Mouse (Mus musculus) left cerebral cortex, adult 18-20 months (tissue): ENCODE measurements around the gene Gm26920. TPM values are rescaled to one million over a fixed set of nuclear protein-coding genes. Genes with fewer than 3 reads are reported as not detected.

ENCODE experiments used
- DNase-seq, 2 experiments: peaks; one replicate each; pipeline ENCODE4 v3.0.0; 2021 to 2022; ENCODE audit warnings: low spot score in 2 of 2, mixed read lengths in 1 of 2
- total RNA-seq, 2 experiments: library from RNA; stranded (reverse); gene quantifications; 2 replicates each; pipeline ENCODE4 v1.2.3; 2021

Gm26920 gene
- total RNA-seq, 2 experiments from 2014 or later = 1.5 TPM; not detected in 1

DNA sequence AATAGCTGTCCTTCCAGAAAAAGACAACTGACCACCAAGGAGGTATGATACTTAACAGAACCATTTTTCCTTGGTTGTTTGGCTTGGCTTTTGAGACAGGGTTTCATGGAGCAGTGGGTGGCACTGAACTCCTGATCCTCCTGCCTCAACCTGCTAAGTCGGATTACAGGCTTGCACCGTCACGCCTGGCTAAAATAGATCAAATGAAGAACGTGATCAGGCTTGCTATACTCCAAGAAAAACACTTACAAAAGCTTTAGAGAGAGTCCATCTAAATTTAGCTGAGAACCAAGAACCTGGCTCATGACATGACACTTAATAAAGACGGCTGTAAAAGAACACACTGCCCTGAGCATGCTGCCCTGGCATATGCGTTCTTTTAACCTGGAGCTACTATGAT, 29.9 kb downstream of the Gm26920 start:
- no peak for DNase-seq

DNA sequence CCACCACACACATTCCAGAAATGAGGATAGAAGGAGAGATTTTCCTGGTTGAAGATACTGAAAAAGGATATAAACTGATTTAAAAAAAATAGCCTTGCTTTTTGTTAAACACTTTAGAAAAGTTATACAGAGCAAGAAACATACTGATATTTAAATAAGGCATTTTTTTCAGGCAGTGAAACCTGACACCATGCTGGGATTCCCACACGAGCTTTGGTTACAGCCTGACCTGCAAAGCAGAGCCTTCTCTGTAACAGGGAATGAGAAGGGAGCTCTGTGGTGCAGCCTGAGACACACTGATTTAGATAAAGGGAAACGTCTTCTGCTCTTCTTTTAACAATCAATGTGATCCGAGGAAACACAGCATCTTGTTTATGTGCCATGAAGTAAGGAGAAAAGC, 36.6 kb downstream of the Gm26920 start:
- no peak for DNase-seq

DNA sequence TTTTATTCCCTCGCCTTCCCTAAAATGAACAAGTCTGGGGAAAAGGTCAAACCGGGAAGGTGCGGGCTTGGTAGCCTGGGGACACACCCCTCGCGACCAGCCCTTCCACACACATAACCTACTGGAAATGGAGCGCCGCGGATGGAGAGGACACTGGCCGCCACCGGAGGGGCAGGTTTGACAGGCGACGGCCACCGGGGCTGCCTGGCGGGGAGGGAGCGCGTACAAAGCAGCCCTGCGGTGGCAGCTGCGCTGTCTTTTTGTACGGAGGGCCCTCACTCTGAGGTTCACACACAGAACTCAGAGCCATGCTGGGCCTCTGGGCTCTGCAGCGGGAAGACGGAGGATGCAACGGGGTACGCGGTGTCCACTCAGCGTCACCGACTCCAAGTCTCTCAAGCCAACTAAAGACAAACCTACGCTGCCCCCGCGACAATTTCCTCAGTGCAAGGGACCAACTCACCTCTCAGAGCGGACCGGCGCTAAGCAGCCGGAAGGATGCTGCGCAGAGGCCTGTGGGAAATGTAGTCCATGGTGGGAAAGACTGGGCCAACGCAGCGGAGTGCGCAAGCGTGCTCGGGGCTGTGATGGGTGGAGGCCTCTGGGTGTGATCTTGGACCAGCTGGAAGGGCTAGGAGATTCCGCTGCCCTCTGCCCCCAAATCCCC, 39.2 kb downstream of the Gm26920 start, which contains the start of gene Zfp14:
Zfp14 (minus strand) TSS at position 499 of the 667 bp plus-strand sequence.
- DNase-seq = peak; percentile 95 to 97

DNA sequence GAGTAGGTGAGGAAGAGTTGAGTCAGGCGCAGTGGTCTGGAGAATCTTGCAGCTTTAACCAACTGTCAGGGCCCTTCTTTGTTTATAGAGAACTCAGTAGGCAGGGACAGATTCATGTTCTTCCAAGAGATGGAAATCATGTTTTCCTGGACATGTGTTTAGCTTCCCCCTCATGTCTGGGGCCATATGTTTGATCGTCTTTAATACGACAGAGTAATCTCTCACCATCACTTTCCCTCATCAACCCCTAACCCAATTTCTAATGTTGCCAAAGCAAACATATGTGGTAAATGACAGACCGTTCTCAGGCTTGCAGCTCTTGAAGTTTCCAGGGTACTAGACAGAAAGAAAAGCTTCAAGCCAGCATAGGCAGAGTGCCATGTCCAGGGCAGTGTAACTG, 42.1 kb downstream of the Gm26920 start:
- DNase-seq = no peak

DNA sequence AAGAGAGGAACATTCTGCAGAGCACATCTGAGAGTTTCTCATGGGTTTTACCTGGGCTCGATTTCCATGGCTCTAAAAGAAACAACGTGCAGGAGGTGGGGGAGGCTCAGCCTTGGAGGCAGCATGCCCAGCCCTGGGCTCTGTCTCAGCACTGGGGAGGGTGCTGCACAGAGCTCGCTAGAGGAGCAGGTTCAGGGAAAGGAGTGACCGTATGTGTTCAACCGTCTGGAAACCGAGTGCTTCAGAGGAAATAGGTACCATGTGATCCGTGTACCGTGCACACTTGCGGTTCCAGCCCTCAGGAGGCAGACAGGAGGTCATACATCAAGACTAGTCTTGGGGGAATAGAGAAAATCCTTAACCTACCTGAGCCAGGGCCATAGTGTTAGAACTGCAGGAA, 45.9 kb downstream of the Gm26920 start:
- no peak for DNase-seq

DNA sequence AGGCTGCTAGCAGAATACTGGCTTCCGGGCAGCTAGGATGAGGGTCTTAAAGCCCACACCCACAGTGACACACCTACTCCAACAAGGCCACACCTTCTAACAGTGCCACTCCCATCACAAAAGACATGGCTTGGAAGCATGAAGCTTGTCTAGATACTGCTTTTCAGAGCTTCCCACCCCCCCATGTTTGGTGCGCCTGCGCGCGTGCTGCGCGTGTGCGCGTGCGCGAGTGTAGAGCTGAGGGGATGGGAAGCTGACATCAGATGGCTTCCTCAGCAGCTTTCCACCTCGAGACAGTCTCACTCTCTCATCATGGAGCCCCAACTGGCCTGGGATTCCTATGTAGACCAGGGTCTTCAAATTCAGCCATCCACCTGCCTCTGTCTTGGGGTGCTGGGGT, 55.9 kb downstream of the Gm26920 start:
- no peak for DNase-seq

DNA sequence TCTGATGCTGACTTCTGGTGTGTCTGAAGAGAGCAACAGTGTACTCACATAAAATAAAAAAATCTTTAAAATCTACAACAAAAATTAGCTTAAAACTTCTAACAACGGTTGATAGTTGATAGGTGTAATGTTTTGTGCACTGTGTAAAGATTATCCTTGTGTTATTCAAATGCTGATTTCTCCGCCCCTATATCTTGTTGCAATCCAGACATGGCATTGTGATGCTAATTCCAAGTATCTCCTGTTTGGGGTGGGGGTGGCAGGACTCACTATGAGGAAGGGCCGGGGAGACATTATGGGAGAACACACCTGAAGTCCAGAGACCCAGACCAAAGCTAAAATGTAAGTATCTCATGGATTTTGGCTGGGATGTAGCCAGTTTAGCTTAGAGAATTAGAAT, 58.8 kb downstream of the Gm26920 start:
- no peak for DNase-seq

DNA sequence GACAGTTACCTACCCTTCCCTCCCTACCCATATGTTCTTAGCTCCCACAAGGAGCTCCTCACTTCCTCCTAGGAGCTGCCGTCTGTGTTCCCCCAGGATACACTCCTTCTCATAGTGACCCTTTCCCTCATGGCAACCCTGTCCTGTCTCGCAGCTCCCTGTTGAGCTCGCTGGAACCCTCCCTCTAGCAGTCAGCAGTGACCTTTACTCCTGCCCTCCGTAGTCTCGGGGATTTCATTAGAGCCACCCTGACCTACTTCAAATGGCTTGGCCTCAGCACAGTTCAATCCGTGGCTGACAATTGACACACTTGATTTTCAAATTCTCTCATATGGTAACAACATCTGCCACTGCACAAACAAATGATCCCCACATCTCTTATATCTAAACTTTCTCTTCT, 59.5 kb downstream of the Gm26920 start:
- no peak for DNase-seq

DNA sequence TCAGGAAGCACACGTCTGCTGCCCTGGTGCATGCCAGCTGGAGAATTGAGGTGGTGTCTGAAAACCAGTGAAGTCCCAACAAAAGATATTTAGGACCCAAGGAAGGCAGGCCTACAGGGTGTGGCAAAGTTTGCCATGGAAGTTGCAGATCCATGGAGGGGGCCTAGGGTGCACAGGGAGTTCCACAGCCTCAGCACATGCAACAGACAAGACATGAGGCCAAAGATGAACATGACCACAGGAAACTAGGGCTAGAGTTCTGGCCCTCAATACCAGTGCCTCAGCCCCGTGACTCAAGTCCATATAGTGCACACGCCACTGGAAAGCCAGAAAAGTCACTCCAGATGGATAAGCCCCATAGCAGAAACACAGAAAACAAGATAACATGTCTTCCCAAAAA, 61.6 kb downstream of the Gm26920 start:
- no peak for DNase-seq

DNA sequence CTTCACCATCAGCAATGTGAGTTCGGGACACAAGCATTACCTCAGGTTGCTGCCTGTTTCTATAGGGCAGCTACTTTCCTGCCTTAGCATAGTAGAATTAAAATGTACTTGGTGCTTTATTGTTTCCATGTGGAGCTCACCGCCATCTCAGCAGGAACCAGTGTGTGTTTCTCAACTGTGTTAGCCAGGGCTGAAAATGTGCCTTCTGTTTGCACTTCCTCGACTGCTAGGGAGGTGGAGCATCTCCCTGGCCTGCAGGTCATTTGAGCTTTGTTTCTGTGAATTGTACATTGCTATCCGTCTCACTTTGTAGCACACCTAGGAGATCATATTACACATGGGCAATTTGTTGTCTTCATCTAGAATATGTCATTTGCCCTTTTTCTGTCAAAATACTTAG, 62.9 kb downstream of the Gm26920 start:
- DNase-seq = no peak

DNA sequence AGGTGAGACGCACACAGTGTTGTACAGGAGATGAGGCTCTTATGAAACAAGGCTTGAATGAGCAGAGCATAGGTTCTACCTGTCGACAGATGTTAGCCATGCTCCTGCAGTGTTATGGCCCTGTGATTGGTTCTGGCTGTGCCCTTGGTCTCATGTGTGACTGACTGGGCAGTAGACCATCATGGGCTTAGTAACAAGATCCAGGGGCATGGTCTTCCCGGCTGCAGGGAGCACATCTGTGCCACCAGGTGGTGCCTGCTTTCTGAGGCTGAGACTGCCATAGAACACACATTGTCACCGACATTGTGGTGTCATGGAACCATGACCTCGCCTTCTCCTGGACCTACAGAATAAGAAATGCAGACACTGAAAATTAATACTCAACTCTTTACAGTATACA, 64.9 kb downstream of the Gm26920 start:
- no peak for DNase-seq

DNA sequence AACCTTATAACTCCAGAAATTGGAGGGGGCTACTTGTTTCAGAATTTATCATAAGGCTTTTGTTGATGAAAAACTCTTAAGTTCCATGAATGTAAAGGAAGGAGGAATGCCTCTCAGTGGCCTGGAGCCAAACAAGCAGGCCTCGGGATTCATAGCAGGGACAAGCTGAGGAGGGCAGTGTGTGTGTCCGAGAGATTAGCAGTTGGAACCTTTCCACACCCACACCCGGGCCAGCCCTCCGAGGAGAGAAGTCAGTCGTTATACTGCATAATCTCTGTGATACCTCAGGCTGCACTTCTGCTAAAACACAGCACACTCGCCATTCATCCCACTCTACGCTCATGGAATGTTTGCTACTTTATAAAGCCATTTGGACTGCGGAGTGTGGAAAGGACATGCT, 66.4 kb downstream of the Gm26920 start:
- no peak for DNase-seq

DNA sequence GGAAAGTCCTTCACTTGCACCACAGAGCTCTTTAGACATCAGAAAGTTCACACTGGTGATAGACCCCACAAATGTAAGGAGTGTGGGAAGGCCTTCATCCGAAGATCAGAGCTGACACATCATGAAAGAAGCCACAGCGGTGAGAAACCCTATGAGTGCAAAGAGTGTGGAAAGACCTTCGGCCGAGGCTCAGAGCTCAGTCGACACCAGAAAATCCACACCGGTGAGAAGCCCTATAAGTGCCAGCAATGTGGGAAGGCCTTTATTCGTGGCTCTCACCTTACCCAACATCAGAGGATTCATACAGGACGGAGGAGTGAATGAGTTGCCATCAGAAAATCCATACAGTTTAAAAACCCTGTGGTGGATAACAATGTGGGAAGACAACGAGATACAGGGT, 66.9 kb downstream of the Gm26920 start:
- DNase-seq = no peak

DNA sequence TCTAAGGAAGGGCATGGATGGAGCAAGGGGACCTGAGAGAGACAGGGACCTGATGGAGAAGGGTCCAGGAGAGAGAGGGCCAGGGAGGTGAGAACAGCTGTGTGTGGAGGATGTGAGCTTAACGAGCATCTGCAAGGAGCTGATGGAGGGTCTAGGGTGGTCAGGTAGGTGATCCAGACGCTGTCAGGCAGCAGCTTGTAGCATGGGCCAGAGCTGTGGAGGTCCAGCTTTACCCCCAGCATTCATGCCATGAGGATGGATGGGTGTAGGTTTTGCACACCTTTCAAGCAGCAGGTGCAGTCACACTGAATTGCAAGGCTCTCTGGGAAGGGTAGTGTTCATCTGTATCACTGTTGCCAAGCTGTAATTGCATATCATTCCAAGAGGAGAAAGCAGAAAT, 70.7 kb downstream of the Gm26920 start:
- DNase-seq = no peak

DNA sequence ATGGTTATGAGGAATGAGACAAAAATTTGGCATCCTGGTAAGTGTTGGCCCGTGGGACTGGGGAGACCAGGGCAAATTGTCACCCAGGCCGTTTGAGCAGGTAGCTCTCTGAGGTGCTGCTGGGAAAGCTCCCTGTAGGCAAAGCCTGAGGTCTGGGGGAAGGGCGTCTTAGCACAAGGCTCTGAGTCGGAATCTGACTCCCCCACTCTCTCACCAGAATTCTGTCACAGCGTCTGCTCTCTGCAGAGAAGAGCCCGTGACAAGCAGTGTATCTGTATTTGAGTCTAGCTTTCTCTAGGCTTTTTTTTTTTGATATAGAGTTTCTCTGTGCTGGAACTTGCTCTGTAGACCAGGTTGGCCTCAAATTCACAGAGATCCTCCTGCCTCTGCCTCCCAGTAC, 73.0 kb downstream of the Gm26920 start:
- DNase-seq = no peak

DNA sequence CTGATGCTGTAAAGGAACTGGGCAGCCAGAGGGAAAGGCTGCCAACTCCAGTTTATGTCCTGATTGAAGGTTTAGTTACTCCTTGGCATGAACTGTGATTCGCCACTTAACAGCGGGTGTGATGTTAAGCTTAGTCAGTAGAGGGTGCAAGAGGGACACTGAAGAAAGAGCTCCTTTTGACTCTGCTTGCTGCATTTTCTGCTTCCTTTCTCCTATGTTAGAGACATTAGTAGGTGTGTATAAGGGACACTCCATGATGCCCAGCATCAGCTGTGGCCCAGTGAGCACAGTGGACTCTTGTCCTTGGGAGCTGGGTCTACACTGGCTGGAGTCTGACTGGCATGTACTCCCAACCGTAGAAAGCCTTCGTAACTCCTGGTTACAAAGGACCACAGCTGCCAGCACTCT, 77.2 kb downstream of the Gm26920 start:
- peak; percentile 63 to 69 for DNase-seq

DNA sequence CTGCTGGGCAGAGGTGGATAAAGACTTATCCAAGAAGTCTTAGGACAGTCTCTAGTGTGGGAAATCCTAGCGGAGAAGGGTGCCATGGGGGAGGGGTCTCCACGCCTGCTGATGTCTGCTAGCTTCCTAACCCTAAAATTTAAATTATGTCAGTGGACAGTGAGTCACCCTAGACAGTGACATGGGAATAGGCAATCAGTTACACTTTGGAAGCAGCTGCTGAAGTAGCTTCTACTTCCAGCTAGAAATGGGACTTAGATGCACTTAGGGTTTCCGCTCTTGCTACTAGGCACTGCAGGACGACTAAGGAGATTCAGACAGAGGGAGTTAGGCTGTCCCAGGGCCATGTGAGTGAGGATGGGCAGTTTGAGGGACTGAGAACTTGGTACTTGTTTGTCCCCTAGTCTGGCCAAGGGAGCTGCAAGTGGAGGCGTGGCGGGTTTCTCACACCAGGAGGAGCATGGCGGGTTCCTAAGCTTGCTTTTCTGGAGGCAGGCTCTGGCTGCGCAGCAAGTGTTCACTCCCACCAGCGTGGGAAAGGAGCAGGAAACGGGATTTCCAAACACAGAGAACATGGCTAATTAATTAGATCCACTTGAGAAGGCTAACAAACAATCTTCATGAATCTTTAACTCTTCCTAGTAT, 79.5 kb downstream of the Gm26920 start:
- DNase-seq = peak; percentile 36 to 40

DNA sequence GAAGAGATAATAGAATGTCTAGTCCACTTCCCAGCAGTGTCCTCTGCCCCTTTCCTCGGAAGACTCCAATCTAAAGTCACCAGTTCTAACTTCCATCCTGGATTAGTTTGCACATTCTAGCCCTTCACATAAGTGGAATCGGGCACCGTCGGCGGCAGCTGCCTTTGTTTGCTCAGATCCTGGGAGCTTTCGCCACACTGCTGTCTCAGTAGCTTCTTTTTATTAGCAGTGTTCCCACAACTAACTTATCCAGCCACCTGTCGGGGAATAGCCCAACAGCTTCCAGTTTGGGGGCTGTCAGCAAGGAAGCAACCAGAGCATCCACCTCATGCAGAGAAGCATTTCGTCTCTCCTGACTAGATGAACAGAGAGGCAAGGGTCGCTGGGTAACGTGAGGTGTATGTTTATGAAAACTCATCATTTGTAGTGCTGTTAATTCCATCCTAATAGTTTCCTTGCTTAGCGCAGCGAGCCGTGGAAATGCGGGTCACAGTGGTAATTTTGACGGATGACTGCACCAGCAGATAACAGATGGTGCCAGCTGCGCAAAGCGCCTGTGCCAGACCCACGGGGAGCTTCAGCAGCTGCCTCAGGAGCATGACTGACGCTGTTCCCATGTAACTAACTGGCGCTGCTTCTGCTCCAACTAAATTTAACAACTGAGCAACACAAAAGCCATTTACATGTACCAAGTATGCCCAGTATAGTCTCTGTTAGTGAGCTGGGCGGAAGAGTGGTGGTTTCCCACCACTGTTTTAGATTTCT, 80.7 kb downstream of the Gm26920 start:
- peak; percentile 58 to 63 for DNase-seq

DNA sequence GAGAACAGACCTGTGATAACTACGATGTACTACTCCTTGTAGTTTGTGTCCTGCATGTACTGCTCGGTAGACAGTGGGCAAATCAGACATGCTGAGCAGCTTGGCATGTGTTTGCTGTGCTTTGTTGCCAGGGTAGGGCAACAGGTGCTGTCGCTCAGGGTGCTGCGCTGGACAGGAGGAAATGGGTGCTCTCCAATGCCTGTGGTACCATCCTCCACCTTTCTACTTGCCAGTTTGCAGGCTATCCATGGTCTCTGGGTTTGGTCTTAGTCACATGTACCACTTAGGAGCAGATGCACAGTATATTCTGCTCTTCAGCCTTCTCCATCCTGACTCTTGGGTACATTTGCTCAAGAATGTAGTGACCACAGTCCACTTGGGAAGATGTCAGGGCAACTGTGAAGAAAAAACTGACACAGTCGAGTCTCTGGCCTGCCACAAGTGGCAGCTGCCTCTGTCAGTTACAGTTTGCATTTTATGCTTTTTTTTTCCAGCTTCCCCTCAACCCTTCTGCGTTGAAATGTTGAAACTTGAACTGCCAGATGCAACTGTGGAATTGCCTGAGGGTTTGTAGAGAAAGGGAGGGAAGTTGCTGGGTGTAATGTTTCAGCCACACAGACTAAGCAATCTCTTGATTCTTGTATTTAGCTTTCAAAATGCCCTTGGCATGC, 82.1 kb downstream of the Gm26920 start:
- DNase-seq = no peak

DNA sequence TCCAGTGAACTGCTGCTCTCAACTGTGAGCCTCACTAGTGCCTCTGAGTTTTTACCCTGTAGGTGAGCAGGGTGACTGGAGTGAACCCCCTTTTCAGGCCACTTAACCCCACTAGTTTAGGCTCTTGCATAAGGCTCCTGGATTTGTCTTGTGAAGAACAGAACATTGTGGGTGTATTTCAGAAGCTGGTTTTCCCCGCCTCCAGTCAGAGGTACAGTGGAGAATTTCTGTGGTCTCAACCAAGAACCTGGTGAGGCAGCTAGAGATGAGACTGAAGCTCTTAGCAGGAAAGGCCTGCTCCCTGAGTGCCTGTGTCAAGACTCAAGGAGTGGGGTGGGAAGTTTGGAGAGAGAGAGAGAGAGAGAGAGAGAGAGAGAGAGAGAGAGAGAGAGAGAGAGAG, 82.6 kb downstream of the Gm26920 start:
- DNase-seq = peak in 1 of 2 experiments; percentile 44
